Mouse (Mus musculus): ENCODE measurements around the gene Treh.

The Treh gene

DNA sequence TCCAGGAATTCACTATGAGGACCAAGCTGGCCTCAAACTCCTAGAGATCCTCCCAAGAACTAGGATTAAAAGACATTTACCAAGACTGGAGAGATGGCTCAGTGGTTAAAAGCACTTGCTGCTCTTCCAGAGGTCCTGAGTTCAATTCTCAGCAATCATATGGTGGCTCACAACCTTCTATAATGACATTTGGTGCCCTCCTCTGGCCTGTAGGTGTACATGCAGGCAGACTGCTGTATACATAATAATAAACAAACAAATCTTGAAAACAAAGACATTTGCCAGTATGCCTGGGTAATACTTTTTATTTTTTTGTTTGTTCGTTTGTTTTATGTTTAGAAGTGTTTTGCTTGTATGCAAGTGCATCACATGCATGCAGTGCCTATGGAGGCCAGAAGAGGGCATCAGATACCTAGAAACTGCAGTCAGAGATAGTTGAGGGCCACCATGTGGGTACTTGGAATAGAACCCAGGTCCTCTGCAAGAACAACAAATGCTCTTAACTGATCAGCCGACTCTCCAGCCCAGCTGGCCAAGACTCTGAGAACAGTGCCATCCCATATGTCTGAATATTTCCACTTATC is 5.3 kb downstream of the Treh start:
- DNase-seq (ENCODE audit: low spot score): no peak

DNA sequence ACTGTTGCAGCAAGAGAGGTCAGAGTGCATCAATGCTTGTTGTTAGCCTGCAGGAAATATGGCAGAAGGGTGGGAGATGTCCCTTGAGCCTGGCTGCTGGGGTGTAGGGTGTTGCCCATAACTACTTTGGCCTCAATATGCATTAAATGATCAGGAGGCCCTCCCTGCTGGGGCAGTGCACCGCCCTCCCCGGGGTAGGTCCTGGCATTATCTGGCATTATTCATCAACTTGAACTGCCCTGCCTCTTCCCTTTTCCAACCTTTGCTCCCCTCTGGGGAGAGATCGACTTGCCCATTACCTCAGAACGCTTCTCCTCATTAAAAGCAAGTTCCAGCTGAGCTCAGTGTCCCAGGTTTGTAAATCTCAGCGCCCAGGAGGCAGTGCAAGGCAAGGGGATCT is 6.5 kb downstream of the Treh start:
- no peak for DNase-seq (ENCODE audit: low spot score)

DNA sequence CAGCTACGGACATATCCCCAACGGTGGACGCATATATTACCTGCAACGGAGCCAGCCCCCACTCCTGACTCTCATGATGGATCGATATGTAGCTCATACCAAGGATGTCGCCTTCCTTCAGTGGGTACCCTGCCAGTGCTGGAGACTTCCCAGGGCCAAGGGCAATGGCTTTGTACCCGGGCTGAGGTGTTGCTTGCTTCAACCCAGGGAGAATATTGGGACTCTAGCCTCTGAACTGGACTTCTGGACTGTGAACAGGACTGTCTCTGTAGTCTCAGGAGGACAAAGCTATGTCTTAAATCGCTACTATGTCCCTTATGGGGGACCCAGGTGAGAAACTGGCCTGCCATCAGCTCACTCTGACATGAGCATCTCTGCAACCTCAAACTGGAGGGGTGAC is 10.0 kb downstream of the Treh start:
- no peak for DNase-seq (ENCODE audit: low spot score)

DNA sequence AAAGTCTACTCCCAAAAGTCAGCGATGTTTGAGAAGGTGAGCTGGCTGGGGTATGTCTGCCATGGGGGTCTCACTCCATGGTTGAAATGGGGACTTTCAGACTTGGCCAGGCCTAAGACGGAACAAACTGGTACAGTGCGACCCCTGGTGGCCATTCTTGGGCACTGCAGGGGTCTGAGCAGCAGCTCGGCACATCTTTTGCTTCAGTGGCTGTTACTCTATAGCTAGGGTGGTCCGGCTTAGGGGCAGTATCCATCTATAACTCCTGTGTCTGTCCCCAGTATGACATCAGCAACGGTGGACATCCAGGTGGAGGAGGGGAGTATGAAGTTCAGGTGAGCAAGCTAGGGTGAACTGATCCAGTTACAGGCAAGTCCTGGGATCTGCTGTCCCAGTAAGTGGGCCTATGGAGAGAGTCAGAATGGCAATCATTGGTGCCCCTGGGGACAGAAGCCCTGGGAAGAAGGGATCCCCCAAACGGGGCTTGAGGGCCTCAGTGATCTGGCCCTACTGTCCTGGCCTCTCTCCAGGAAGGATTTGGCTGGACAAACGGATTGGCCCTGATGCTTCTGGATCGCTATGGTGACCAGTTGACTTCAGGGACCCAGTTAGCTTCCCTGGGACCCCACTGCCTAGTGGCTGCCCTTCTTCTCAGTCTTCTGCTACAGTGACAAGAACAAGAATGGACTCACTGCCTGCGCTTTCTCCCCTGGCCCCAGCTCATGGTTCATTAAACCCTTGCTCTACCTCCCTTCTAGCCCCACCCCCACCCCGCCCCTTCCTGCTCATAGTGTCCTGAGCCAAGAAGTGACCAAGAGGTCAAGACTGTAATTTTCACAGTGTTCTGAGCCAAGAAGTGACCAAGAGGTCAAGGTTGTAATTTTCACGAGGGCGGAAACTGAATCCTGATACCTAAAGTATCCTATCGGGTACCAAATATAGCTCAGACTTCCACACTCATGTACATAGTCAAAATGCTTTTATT is 12.6 kb downstream of the Treh start:
- DNase-seq (ENCODE audit: low spot score): peak; percentile 64

DNA sequence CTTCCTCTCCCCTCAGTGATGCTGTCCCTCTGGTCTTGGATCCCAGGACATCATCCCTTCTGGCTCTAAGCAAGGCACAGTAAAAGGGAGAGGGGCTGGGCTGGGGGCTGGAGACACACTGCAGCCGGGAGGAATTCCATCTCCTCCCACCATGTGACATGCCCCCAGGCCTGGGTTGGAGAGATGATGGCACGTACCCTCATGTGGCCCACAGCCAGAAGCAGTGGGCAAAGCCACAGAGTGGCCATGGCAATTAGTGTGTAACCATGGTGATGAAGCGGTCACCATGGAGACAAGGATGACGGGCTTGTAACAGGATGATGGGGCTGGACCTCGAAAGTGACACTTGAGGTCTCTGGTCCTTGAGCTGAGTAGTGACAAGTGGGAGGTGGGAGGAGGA is 13.6 kb downstream of the Treh start:
- DNase-seq (ENCODE audit: low spot score): no peak

DNA sequence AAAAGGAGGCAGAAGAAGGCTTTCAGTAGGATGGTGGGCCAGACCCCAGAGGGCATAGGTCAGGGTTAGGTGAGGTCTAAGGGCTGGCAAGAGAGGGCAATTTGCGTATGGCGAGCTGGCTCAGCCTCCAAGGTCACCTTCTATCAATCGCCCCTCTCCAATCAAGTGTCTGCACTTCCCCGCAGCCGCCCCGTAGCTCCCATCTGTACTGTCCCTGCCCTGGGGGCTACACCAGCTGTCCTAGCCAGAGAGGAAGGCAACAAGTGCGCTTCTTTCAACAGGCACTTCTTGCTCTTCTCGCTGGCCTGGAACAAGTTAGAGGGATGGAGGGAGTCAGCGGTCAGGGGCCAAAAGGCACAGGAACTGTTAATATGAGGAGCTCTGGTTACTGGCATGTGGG is 15.0 kb downstream of the Treh start:
- DNase-seq (ENCODE audit: low spot score): no peak

DNA sequence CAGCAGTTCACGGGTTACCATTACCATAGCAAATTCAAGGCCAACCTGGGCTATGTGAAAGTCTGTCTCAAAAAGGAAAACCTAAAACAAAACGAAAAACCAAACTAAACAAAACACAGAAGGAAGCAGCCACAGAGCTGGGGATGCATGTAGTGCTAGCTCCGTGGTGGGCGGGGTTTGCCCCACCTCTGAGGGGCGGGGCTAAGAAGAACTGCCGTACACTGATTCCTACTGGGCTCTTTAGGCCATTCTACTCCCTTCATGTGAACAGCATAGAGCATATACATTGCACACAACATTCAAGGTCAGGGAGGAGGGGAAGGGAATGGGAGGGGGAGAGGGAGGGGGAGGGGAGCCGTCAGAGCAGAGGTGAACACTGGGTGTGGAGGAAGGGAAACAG is 17.6 kb downstream of the Treh start:
- DNase-seq (ENCODE audit: low spot score): no peak

DNA sequence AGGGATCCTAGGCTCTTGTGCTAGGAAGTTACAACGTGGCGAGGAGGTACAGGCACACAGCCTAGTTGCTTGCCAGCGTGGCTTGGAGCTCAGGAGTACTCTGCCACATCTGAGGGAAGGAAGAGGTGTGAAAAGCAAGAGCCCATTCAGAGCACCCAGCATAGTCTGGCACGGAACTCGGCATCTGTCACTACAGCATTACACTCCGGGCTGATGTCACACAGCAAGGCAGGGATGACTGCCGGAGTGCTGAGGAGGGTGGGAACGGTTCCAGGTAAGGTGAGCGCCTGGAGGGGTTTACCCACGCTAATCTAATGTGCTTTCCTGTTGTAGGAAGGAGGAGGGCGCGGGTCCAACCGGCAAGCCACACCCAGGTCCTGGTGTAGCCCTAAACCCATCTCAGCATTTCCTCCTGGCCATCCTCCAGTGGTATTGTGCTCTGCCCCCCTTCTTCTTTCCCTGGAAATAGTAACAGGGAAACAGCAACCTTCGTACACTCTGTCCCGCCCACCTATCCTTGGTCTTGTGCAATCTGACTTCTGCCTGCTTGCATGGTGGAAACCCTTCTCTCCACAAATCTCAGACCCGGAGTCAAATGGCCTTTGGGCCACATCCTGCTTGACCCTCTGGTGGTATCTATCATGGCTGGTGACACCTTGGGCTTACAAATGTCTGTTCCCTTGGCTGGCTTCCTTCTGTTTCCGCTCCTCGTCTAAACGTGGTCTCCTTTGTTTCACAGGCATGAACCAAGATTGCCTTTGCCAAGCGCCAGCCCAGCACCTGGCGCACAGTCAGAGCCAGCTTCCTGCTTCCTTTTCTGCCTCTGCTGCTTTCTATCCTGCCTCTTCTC is 18.9 kb downstream of the Treh start:
- peak; percentile 53 for DNase-seq (ENCODE audit: low spot score)

DNA sequence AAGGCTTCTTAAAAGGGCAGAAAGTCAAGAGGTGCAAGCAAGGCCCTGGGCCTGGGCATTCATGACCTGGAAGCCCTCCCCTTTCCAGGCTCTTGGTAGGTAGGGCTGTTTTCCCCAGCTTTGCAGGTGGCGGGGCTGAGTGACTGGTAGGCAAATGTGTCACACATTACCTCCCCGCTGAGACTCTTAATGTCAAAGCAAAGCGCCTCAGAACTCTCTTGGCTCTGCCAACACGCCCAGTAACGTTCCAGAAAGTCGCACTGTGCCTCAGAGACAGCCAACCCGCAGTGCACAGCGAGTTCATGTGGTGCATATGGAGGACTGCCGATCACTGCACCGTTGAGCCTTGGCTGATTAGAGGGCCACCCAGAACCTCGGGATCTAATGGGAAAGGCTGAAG is 20.0 kb downstream of the Treh start:
- no peak for DNase-seq (ENCODE audit: low spot score)

DNA sequence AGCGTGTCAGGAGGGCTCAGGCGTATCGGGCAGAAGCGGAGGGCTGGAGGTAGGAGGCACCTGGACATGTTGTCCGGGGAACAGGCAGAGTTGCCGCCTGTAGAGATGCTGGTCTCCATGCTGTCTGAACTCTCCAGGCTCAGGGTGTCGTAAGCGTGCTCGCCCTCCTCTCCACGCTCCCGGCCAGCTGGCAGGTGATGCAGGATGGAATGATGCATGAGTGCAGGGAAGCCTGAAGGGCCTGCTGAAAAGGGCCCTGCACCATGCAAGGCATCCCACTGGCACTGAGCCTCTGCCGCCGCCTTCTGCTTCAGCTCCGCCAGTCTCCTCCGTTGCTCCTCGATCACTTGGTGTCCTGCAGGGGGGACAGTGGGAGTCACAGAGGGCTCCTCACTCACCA is 24.8 kb downstream of the Treh start:
- no peak for DNase-seq (ENCODE audit: low spot score)

DNA sequence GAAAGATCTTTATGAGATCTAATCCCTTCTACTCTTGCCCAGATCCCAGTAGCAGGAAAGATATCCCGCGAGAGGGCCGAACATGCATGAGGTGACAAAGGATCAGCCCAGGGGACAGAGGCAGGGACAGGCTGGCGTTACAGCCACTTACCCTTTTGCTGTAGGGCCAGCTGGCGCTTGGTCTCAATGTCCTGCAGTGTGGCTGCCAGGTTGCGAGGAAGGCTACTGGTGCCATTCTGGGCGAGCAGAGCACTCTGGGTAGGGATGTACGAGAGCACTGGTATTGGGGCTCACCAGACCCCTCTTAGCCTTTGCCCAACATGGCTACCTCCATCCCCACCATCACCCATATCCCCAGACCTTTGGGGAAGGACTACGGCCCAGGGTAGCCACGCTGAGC is 26.2 kb downstream of the Treh start:
- no peak for DNase-seq (ENCODE audit: low spot score)

DNA sequence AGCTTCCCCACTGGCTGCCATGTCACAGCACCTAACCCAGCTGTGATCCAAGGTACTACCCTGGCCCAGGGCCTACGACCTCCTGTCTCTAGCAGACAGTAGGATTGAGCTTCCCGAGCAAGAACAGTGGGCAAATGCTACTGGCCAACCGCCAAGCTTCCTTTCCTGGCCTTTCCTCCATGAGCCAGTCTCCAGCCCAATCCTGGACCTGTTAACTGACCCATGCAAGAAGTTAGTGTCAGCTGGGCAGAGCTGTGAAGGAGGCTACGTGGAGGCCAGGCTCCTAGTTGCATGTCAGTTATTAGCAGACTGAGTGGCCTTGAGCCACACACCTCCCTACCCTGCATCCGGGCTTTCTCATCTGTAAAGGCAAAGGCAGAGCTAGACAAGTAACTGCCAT is 26.7 kb downstream of the Treh start:
- DNase-seq (ENCODE audit: low spot score): no peak

DNA sequence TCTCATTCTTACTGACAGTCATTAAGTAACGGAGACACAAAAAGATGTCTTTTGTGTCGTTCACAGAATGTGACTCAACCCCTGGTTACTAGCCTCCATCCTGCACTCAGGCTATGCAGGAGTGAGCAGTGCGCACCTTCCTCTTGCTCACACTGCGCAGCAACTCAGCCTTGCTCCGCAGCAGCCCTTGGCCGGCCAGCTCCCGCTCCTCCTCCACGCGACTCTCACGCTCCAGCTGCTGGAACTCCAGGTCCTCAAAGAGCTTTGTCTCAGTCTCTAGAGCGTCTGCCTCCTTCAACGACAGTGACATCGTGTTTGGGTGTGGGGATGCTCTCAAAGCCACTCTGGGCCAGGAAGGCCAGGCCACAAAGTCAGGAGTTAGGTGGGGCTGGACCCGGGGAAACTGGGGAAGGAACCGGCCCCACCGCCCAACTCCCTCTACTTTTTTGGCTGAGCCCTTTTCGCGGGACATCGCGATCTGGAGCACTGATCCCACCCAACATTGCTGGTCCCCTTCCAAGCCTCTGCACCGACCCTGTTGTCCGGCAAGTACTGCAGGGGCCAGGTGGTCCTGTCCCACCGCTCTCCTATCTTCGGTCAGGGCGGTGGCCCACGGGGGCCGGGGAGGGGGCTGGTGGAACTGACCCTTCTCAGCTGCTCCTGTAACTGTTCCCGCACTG is 34.9 kb downstream of the Treh start:
- DNase-seq (ENCODE audit: low spot score): no peak

DNA sequence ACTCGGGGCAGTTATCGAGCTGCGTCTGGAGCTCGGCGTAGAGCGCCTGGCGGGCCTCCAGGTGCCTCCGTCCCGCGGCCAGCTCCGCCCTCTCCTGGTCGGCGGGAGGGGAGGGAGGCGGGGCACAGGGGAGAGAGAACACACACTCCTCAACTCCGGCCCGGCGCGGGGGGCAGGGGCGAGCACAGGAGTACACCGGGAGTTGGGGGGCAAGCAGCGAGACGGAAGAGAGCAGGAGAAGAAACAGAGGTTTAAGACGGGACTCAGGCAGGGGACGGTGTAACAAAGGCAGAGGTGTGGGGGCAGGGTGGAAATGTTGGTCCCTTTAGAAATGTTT is 35.4 kb downstream of the Treh start:
- DNase-seq (ENCODE audit: low spot score): peak; percentile 85

DNA sequence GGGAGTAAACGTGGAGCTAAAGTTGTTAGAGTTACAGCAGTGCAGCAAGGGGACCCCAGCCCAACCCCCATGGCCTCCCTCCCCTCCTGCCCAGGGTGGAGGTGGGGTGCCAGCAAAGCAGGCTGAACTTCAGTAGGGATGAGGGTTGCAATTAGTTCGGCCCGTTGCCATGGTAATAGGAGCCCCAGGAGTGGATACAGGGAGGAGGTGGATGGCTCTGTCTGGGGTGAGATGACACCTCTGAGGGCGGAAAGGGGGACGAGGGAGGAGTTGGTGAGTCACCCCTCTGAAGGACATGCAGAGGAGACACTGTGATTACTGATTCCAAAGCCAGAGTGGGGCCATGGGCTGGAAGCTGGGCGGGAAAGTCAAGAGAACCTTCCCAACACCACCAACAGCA is 35.9 kb downstream of the Treh start:
- no peak for DNase-seq (ENCODE audit: low spot score)

DNA sequence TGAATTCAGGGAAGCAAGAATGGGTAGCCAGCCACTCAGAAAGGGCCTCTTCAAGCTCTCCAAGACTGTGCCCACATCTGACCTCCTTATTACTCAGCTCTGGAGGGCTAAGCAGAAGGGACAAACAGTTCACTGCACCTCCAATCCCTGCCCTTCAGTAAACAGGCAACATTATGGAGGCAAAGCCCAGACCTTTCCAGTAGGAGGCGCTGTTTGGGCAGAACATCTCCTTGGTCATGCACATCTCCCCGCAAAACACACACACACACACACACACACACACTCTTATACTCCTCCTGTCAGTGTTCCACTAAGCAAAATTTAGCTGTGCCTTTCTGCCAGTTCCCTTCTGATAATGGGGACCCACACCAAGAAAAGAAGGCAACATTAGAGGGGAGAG is 36.6 kb downstream of the Treh start:
- peak; percentile 48 for DNase-seq (ENCODE audit: low spot score)

DNA sequence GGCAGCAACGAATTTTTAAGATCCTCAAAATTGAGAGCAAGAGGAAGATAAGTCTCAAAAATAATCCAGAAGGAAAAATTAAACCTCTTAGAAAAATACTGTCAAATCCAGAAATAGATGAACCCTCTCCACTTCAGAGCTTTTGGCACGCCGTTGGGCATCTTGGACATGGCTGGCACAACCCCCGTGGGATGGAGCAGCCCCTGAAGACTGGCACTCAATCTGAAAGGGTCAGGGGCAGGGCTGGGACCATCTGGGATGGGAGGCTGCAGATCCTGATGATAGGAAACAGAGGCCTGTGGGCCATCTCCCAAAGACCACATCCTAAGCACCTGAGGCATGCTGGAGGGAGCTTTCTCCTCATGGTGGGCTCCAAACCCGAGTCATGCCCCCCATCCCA is 37.2 kb downstream of the Treh start:
- no peak for DNase-seq (ENCODE audit: low spot score)

DNA sequence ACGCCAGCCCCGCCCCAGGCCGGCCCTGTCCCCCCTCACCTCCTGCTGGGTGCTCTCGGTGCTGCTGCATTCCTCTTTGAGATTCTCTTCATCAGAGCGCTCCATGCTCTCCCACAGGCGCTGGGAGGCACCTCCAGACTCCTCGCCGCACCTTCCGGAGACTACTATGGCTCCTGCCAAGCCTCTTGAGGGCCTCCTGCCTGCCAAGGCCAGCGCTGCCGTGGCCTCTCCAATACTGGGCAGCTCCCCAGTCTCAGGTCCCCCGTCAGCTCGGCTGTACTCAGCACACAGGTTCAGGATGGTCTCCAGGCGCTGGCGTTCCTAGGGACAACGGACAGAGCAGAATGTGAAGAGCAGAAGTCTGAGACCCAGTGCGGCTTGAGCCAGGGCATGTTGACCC is 38.6 kb downstream of the Treh start:
- no peak for DNase-seq (ENCODE audit: low spot score)

DNA sequence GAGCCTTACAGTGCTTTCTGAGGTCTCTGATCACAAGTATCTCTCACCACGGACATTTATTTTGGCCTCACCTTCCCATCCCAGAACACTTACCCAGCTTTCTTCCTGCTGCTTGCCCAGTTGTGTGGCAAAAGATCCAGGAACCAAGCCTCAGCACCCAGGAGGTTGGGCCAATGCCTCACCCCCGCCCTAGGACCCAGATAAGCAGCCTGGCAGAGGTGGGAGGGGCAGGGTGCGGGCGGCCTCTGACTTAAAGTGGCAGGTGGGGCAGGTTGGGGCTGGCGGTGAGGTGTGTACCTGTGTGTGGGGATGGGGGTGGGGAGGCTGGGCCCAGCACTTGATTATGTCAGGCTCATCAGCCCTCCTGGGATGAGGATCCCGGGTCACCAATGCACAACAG is 40.0 kb downstream of the Treh start:
- peak; percentile 83 for DNase-seq (ENCODE audit: low spot score)

DNA sequence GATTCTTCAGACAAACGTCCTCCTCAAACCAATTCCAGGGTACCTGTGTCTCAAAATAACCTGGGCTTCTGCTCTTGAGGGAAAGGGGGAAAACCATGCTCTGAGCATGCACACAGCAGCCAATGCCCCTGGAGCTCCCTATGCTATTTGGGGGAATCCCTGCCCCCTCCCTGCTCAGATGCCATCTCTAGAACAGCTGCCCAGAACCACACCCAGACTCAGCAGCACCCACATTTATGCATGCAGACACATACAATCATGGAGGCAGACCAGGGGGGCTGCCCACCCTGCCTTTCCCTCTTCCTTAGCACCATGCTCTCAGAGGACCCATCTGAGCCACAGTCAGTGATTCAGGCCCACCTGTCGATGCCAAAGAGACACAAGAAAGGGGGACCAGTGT is 40.5 kb downstream of the Treh start:
- DNase-seq (ENCODE audit: low spot score): no peak

DNA sequence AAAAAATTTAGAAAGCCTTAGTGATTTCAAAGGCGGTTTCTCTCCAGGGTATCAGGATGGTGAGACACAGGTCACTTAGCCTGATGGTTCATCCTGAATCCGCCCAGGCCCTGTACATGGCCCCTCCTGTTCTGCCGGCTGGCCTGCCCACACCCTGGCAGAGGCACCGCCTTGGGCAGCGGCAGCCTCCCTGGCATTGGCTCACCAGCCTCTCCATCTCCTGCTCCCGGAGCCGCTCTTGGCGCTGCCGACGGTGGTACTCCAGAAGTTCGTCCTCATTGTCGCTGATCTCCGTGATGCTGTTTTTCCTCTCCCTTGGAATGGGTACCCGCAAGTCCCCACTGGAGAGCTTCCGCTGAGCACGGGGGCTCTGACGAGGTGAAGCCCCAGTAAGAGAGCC is 42.1 kb downstream of the Treh start:
- no peak for DNase-seq (ENCODE audit: low spot score)

DNA sequence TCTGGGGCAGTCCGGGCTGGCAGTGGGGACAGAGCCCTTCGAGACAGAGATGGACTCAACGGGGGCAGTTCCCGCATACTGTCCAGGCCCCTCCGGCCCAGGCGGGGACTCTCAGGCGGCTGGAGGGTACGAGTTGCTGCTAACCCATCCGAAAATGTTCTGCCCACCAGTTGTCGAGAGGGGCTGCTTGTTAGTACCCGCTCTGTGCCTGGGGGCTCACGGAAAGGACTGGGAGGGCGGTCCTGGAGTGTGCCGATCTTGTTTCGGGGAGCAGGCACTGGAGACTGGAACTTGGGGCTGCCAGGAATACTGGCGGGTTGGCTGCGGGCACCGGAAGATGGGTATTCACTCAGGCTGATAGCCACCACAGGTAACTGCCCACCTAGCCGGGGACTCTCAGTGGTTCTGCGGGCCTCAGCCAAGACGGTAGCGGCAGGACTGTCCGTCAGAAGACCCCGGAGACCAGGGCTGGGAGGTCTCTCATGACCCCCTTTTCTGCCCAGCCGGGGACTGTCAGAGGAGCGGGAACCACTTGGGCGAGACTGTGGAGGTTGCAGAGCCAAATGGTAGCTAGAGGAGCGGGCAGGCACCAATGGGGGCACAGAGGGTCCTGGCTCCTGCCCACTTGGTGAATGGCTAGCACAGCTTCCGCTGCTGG is 42.8 kb downstream of the Treh start:
- no peak for DNase-seq (ENCODE audit: low spot score)

Data from urinary bladder, postnatal 14 days (tissue).